Mouse (Mus musculus) embryonic facial prominence, embryonic 13.5 days (tissue): Measurements from ENCODE around the gene Plxna4. TPM values are rescaled to one million over a fixed set of nuclear protein-coding genes. Genes with fewer than 3 reads are reported as not detected.

Source experiments
- ATAC-seq: fragments of 200-750 bp; cut with Nextera tagmentation; 2 replicates; pipeline ENCODE4 v1.8.0; 2017; ENCODE audit warnings: low read depth; ENCODE audit not compliant: insufficient number of reproducible peaks, insufficient read depth, low FRiP score, low TSS enrichment
- H3K27ac ChIP-seq: fragments of 300-500 bp; sonication (generic); 2 replicates; pipeline ENCODE4 v1.5.1; 2015; ENCODE audit warnings: moderate library complexity, mild to moderate bottlenecking, inconsistent platforms
- H3K27me3 ChIP-seq: fragments of 300-500 bp; sonication (generic); 2 replicates; pipeline ENCODE4 v1.6.1; 2015; ENCODE audit warnings: mild to moderate bottlenecking, inconsistent platforms
- H3K36me3 ChIP-seq: fragments of 300-500 bp; sonication (generic); 2 replicates; pipeline ENCODE4 v1.6.1; 2015; ENCODE audit warnings: mild to moderate bottlenecking, inconsistent platforms
- H3K4me1 ChIP-seq: fragments of 300-500 bp; sonication (generic); 2 replicates; pipeline ENCODE4 v1.6.1; 2015; ENCODE audit warnings: inconsistent platforms
- H3K4me2 ChIP-seq: fragments of 300-500 bp; sonication (generic); 2 replicates; pipeline ENCODE4 v1.6.1; 2015; ENCODE audit warnings: moderate library complexity, mild to moderate bottlenecking, inconsistent platforms
- H3K4me3 ChIP-seq: fragments of 300-500 bp; sonication (generic); 2 replicates; pipeline ENCODE4 v1.5.1; 2015; ENCODE audit warnings: mild to moderate bottlenecking, inconsistent platforms
- H3K9ac ChIP-seq: fragments of 300-500 bp; sonication (generic); 2 replicates; pipeline ENCODE4 v1.6.1; 2015; ENCODE audit warnings: mild to moderate bottlenecking, inconsistent platforms
- H3K9me3 ChIP-seq: fragments of 300-500 bp; sonication (generic); 2 replicates; pipeline ENCODE4 v1.6.1; 2016; ENCODE audit warnings: inconsistent platforms
- WGBS: fragments of 180-500 bp; shearing (Covaris S2); methylation state at CpG from one replicate; pipeline ENCODE4 v1.1.7; 2015; ENCODE audit warnings: mixed read lengths; 5-methylcytosine and 5-hydroxymethylcytosine counted together
- polyA plus RNA-seq: library from polyadenylated mRNA; unstranded; fragments of >200 nt; fragmentation: Nextera tagmentation; extraction: Ambion mirVana; gene quantifications from 2 replicates; pipeline ENCODE4 v1.2.1, GENCODE M21; 2015

Gene Plxna4
- polyA plus RNA-seq, 1 experiment from 2014 or later, result 4.0 TPM

GRCm38 (mm10) chr6:32533962-32534740, 53.8 kb downstream of the Plxna4 start:
- Histone ChIP-seq H3K4me3 (no peak overlapping the region), H3K27me3 (no peaks in the 10 kb centered on the region), H3K36me3 (no peaks in the 10 kb centered on the region), H3K4me2 (no peak overlapping the region), H3K9me3 (no peaks in the 10 kb centered on the region), H3K4me1 (0 out of 2 replicates have a peak, but pooled peaks cover 4% of the 10 kb centered on the region), H3K27ac (no peak overlapping the region), H3K9ac (no peak overlapping the region)
- 77% methylated on average over 3 of the region's 3 CpGs for WGBS
- ATAC-seq, result no peak

GRCm38 (mm10) chr6:32528081-32528570, 59.9 kb downstream of the Plxna4 start:
- Histone ChIP-seq H3K36me3 (no peaks in the 10 kb centered on the region), H3K9ac (no peak overlapping the region), H3K4me2 (no peak overlapping the region; the same call in 1 of the 2 replicates), H3K9me3 (no peaks in the 10 kb centered on the region), H3K27ac (no peak overlapping the region), H3K27me3 (no peaks in the 10 kb centered on the region), H3K4me3 (no peak overlapping the region), H3K4me1 (peaks cover 10% of the 10 kb centered on the region)
- 62% methylated on average over 8 of the region's 8 CpGs for WGBS
- ATAC-seq, result no peak

- Histone ChIP-seq H3K9me3 (no peaks in the 10 kb centered on the region), H3K4me3 (no peak overlapping the region), H3K36me3 (no peaks in the 10 kb centered on the region), H3K9ac (no peak overlapping the region), H3K27ac (no peak overlapping the region), H3K4me1 (peaks cover 10% of the 10 kb centered on the region), H3K4me2 (no peak overlapping the region; the same call in 1 of the 2 replicates), H3K27me3 (no peaks in the 10 kb centered on the region)
- 55% methylated on average over 7 of the region's 7 CpGs for WGBS
- ATAC-seq, result no peak
Observed at GRCm38 (mm10) chr6:32527518-32527917, 60.5 kb downstream of the Plxna4 start.

GRCm38 (mm10) chr6:32526762-32527161, 61.2 kb downstream of the Plxna4 start:
- 65% methylated on average over 5 of the region's 5 CpGs for WGBS
- Histone ChIP-seq H3K4me3 (no peak overlapping the region), H3K9ac (no peak overlapping the region), H3K27ac (no peak overlapping the region), H3K9me3 (no peaks in the 10 kb centered on the region), H3K36me3 (no peaks in the 10 kb centered on the region), H3K27me3 (no peaks in the 10 kb centered on the region), H3K4me2 (no peak overlapping the region), H3K4me1 (peaks cover 10% of the 10 kb centered on the region)
- no peak for ATAC-seq

GRCm38 (mm10) chr6:32520097-32520496, 67.9 kb downstream of the Plxna4 start:
- Histone ChIP-seq H3K4me3 (no peak overlapping the region), H3K27me3 (no peaks in the 10 kb centered on the region), H3K4me2 (no peak overlapping the region), H3K27ac (no peak overlapping the region), H3K36me3 (no peaks in the 10 kb centered on the region), H3K9ac (no peak overlapping the region), H3K9me3 (no peaks in the 10 kb centered on the region), H3K4me1 (0 out of 2 replicates have a peak, but pooled peaks cover 3% of the 10 kb centered on the region)
- no peak for ATAC-seq
- 67% methylated on average over 4 of the region's 4 CpGs for whole genome bisulfite sequencing

GRCm38 (mm10) chr6:32518617-32519016, 69.4 kb downstream of the Plxna4 start:
- H3K27ac ChIP-seq, result no peak overlapping the region
- no peaks in the 10 kb centered on the region for H3K9me3 ChIP-seq
- 86% methylated on average over 3 of the region's 3 CpGs for WGBS
- no peak for ATAC-seq
- H3K36me3 ChIP-seq, result no peaks in the 10 kb centered on the region
- no peaks in the 10 kb centered on the region for H3K27me3 ChIP-seq
- H3K9ac ChIP-seq, result no peak overlapping the region
- H3K4me1 ChIP-seq, result peaks cover 8% of the 10 kb centered on the region; the same call in 1 of the 2 replicates
- no peak overlapping the region for H3K4me3 ChIP-seq
- H3K4me2 ChIP-seq, result no peak overlapping the region

GRCm38 (mm10) chr6:32514096-32514495, 73.9 kb downstream of the Plxna4 start:
- no peaks in the 10 kb centered on the region for H3K36me3 ChIP-seq
- H3K9ac ChIP-seq, result no peak overlapping the region
- no peaks in the 10 kb centered on the region for H3K27me3 ChIP-seq
- no peak overlapping the region for H3K27ac ChIP-seq
- H3K4me1 ChIP-seq, result peaks cover 5% of the 10 kb centered on the region; the same call in 1 of the 2 replicates
- no peaks in the 10 kb centered on the region for H3K9me3 ChIP-seq
- no peak for ATAC-seq
- 37% methylated on average over 6 of the region's 6 CpGs for WGBS
- no peak overlapping the region for H3K4me2 ChIP-seq
- no peak overlapping the region for H3K4me3 ChIP-seq

GRCm38 (mm10) chr6:32512010-32512409, 76.0 kb downstream of the Plxna4 start:
- 63% methylated on average over 1 of the region's 1 CpGs for WGBS
- no peaks in the 10 kb centered on the region for H3K36me3 ChIP-seq
- no peak overlapping the region for H3K9ac ChIP-seq
- H3K27ac ChIP-seq, result no peak overlapping the region
- H3K27me3 ChIP-seq, result no peaks in the 10 kb centered on the region
- no peaks in the 10 kb centered on the region for H3K9me3 ChIP-seq
- H3K4me2 ChIP-seq, result no peak overlapping the region
- no peak for ATAC-seq
- H3K4me3 ChIP-seq, result no peak overlapping the region
- peaks cover 8% of the 10 kb centered on the region for H3K4me1 ChIP-seq

GRCm38 (mm10) chr6:32510924-32511323, 77.1 kb downstream of the Plxna4 start:
- WGBS, result 79% methylated on average over 7 of the region's 7 CpGs
- H3K27ac ChIP-seq, result no peak overlapping the region
- no peak overlapping the region for H3K4me3 ChIP-seq
- H3K9ac ChIP-seq, result no peak overlapping the region
- H3K4me2 ChIP-seq, result no peak overlapping the region
- H3K36me3 ChIP-seq, result no peaks in the 10 kb centered on the region
- no peaks in the 10 kb centered on the region for H3K27me3 ChIP-seq
- H3K4me1 ChIP-seq, result peaks cover 8% of the 10 kb centered on the region
- no peak for ATAC-seq
- H3K9me3 ChIP-seq, result no peaks in the 10 kb centered on the region

GRCm38 (mm10) chr6:32510491-32510890, 77.5 kb downstream of the Plxna4 start:
- no peak overlapping the region for H3K4me2 ChIP-seq
- no peaks in the 10 kb centered on the region for H3K27me3 ChIP-seq
- H3K9ac ChIP-seq, result no peak overlapping the region
- peaks cover 8% of the 10 kb centered on the region for H3K4me1 ChIP-seq
- no peaks in the 10 kb centered on the region for H3K9me3 ChIP-seq
- no peaks in the 10 kb centered on the region for H3K36me3 ChIP-seq
- H3K4me3 ChIP-seq, result no peak overlapping the region
- no peak for ATAC-seq
- 91% methylated on average over 1 of the region's 1 CpGs for WGBS
- no peak overlapping the region for H3K27ac ChIP-seq

- H3K9ac ChIP-seq, result no peak overlapping the region
- ATAC-seq, result no peak
- H3K36me3 ChIP-seq, result no peaks in the 10 kb centered on the region
- H3K9me3 ChIP-seq, result no peaks in the 10 kb centered on the region
- H3K27ac ChIP-seq, result no peak overlapping the region
- H3K4me3 ChIP-seq, result no peak overlapping the region
- H3K27me3 ChIP-seq, result no peaks in the 10 kb centered on the region
- WGBS, result 71% methylated on average over 9 of the region's 9 CpGs
- no peak overlapping the region for H3K4me2 ChIP-seq
- H3K4me1 ChIP-seq, result peaks cover 10% of the 10 kb centered on the region
Observed at GRCm38 (mm10) chr6:32509046-32509445, 78.9 kb downstream of the Plxna4 start.

- H3K9me3 ChIP-seq, result no peaks in the 10 kb centered on the region
- H3K36me3 ChIP-seq, result no peaks in the 10 kb centered on the region
- H3K4me2 ChIP-seq, result no peak overlapping the region
- no peak overlapping the region for H3K9ac ChIP-seq
- no peak overlapping the region for H3K4me3 ChIP-seq
- H3K4me1 ChIP-seq, result peaks cover 7% of the 10 kb centered on the region
- no peak for ATAC-seq
- 49% methylated on average over 5 of the region's 5 CpGs for WGBS
- no peaks in the 10 kb centered on the region for H3K27me3 ChIP-seq
- no peak overlapping the region for H3K27ac ChIP-seq
Observed at GRCm38 (mm10) chr6:32504963-32505362, 83.0 kb downstream of the Plxna4 start.
